Mouse (Mus musculus) stomach, postnatal 0 days (tissue): Measurements from ENCODE around the gene Fbln7.

ENCODE experiments used
- CTCF ChIP-seq: IDR thresholded peaks from 2 replicates; pipeline ENCODE4 v1.5.1; 2016; ENCODE audit warnings: antibody characterized with exemption, low read depth, mild to moderate bottlenecking, moderate library complexity
- EP300 ChIP-seq: optimal IDR thresholded peaks from 2 replicates; pipeline ENCODE3; 2016; ENCODE audit warnings: antibody characterized with exemption

- TF ChIP-seq CTCF (peak; percentile 38), EP300 (no peak)
Observed at GRCm38 (mm10) chr2:128856673-128857072, 6.1 kb upstream of the Fbln7 start.
